Mouse (Mus musculus) liver, embryonic 11.5 days (tissue): ENCODE measurements around the gene 1700069L16Rik. TPM values are rescaled to one million over a fixed set of nuclear protein-coding genes. Genes with fewer than 3 reads are reported as not detected.

Experiments used
- ATAC-seq: fragments of 200-750 bp; cut with Nextera tagmentation; replicated peaks from 2 replicates; pipeline ENCODE4 v1.8.0; 2017; ENCODE audit warnings: moderate number of reproducible peaks, mild to moderate bottlenecking, moderate TSS enrichment, moderate library complexity; ENCODE audit not compliant: low FRiP score
- DNase-seq: peaks from one replicate; pipeline ENCODE4 v3.0.0-alpha.2; 2017; ENCODE audit warnings: low spot score
- H3K27ac ChIP-seq: fragments of 300-500 bp; sonication (generic); 2 replicates; pipeline ENCODE4 v1.5.1; 2014; ENCODE audit warnings: mild to moderate bottlenecking, low read depth, low read length, control low read depth
- H3K27me3 ChIP-seq: fragments of 300-500 bp; sonication (generic); replicated peaks from 2 replicates; pipeline ENCODE4 v1.6.1; 2014; ENCODE audit warnings: low read length, mixed read lengths; ENCODE audit not compliant: control insufficient read depth, insufficient read depth
- H3K36me3 ChIP-seq: fragments of 300-500 bp; sonication (generic); 2 replicates; pipeline ENCODE4 v1.6.1; 2014; ENCODE audit warnings: mild to moderate bottlenecking, low read length, moderate library complexity, mixed read lengths; ENCODE audit not compliant: control insufficient read depth, insufficient read depth
- H3K4me1 ChIP-seq: fragments of 300-500 bp; sonication (generic); replicated peaks from 2 replicates; pipeline ENCODE4 v1.6.1; 2014; ENCODE audit warnings: low read length, mixed read lengths; ENCODE audit not compliant: control insufficient read depth, insufficient read depth
- H3K4me2 ChIP-seq: fragments of 300-500 bp; sonication (generic); 2 replicates; pipeline ENCODE4 v1.6.1; 2014; ENCODE audit warnings: mild to moderate bottlenecking, control low read depth, moderate library complexity
- H3K4me3 ChIP-seq: fragments of 300-500 bp; sonication (generic); 2 replicates; pipeline ENCODE4 v1.5.1; 2014; ENCODE audit warnings: low read depth, low read length, control low read depth
- H3K9ac ChIP-seq: fragments of 300-500 bp; sonication (generic); 2 replicates; pipeline ENCODE4 v1.6.1; 2014; ENCODE audit warnings: low read depth, low read length, control low read depth
- H3K9me3 ChIP-seq: fragments of 300-500 bp; sonication (generic); 2 replicates; pipeline ENCODE4 v1.6.1; 2016; ENCODE audit warnings: low read length, inconsistent platforms, mixed read lengths; ENCODE audit not compliant: control insufficient read depth
- WGBS: fragments of 180-500 bp; shearing (Covaris S2); extraction: QIAGEN DNeasy Blood & Tissue Kit; methylation state at CpG from one replicate; pipeline ENCODE4 v1.1.7; 2014; 5-methylcytosine and 5-hydroxymethylcytosine counted together
- polyA plus RNA-seq: library from polyadenylated mRNA; unstranded; fragments of >200 nt; fragmentation: Nextera tagmentation; extraction: Ambion mirVana; gene quantifications from 2 replicates; pipeline ENCODE4 v1.2.1, GENCODE M21; 2014

1700069L16Rik gene
- polyA plus RNA-seq, 1 experiment from 2014 or later, result not detected

- 46% methylated on average over 12 of the region's 12 CpGs for whole genome bisulfite sequencing
- H3K4me3 ChIP-seq, result no peak overlapping the region
- H3K36me3 ChIP-seq, result no peaks in the 10 kb centered on the region
- no peak overlapping the region for H3K4me2 ChIP-seq
- ATAC-seq (no peak), DNase-seq (no peak)
- no peak overlapping the region for H3K9ac ChIP-seq
- H3K27me3 ChIP-seq, result peaks cover 8% of the 10 kb centered on the region; the same call in 1 of the 2 replicates
- no peaks in the 10 kb centered on the region for H3K4me1 ChIP-seq
- no peak overlapping the region for H3K27ac ChIP-seq
- no peaks in the 10 kb centered on the region for H3K9me3 ChIP-seq
Observed at GRCm38 (mm10) chr5:113727238-113727637, 2.7 kb upstream of the 1700069L16Rik start.

DNA sequence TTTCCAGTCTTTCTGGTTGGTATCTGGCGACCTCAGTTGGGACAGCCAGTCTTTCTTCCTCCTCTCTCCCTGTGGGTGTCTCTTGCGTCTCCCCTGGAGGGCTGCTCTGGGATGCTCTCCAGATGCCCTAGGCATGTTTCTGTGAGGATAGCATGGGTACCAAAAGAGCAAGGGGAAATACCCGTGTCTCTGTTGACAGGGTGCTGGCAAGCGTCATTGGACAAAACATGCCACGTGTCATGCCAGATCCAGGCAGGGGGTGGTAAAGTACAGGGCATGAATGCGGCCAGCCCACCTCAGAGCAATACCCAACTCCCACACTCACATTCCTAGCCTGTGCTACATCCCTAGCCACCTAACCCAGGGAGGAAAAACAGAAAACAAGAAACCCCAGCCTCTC, 2.0 kb upstream of the 1700069L16Rik start:
- 59% methylated on average over 6 of the region's 6 CpGs for WGBS
- Histone ChIP-seq H3K36me3 (no peaks in the 10 kb centered on the region), H3K4me2 (no peak overlapping the region), H3K4me1 (no peaks in the 10 kb centered on the region), H3K27ac (no peak overlapping the region), H3K27me3 (peaks cover 8% of the 10 kb centered on the region; the same call in 1 of the 2 replicates), H3K4me3 (no peak overlapping the region), H3K9ac (no peak overlapping the region), H3K9me3 (no peaks in the 10 kb centered on the region)
- ATAC-seq (no peak), DNase-seq (no peak)

DNA sequence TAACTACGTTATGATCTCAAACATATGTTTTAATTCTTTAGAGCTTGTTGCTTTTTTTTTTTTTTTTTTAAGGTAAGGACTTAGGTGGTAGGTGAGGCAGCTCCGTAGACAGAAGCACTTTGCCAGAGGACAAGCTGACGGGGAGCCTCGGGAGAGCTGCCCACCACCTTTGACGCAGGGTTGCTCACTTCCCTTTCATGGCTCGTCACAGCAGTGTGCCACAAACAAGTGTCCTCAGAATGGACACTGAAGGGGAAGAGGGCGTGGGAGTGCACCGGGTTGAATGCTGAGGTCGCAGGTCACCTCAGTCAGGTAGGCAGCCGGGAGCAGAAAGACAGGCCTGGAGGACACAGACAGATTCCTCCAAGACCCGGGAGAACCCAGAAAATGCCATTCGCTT, 845 bp upstream of the 1700069L16Rik start:
- Histone ChIP-seq H3K4me3 (no peak overlapping the region), H3K27me3 (peaks cover 8% of the 10 kb centered on the region; the same call in 1 of the 2 replicates), H3K9me3 (no peaks in the 10 kb centered on the region), H3K4me2 (no peak overlapping the region), H3K4me1 (no peaks in the 10 kb centered on the region), H3K27ac (no peak overlapping the region), H3K36me3 (no peaks in the 10 kb centered on the region), H3K9ac (no peak overlapping the region)
- no peak for DNase-seq
- ATAC-seq, result no peak
- 65% methylated on average over 12 of the region's 12 CpGs for WGBS

- Histone ChIP-seq H3K4me1 (no peaks in the 10 kb centered on the region), H3K9ac (no peak overlapping the region), H3K27ac (no peak overlapping the region), H3K36me3 (no peaks in the 10 kb centered on the region), H3K27me3 (peaks cover 8% of the 10 kb centered on the region; the same call in 1 of the 2 replicates), H3K4me3 (no peak overlapping the region), H3K9me3 (no peaks in the 10 kb centered on the region), H3K4me2 (no peak overlapping the region)
- 27% methylated on average over 8 of the region's 8 CpGs for WGBS
- DNase-seq (no peak), ATAC-seq (no peak)
Observed at GRCm38 (mm10) chr5:113723567-113724237, 870 bp downstream of the 1700069L16Rik start.

- H3K4me2 ChIP-seq, result no peak overlapping the region
- no peak for DNase-seq
- H3K27me3 ChIP-seq, result peaks cover 8% of the 10 kb centered on the region; the same call in 1 of the 2 replicates
- no peak for ATAC-seq
- H3K9me3 ChIP-seq, result no peaks in the 10 kb centered on the region
- no peak overlapping the region for H3K27ac ChIP-seq
- WGBS, result 77% methylated on average over 10 of the region's 10 CpGs
- no peak overlapping the region for H3K9ac ChIP-seq
- H3K36me3 ChIP-seq, result no peaks in the 10 kb centered on the region
- no peaks in the 10 kb centered on the region for H3K4me1 ChIP-seq
- H3K4me3 ChIP-seq, result no peak overlapping the region
Observed at GRCm38 (mm10) chr5:113722224-113723013, 2.2 kb downstream of the 1700069L16Rik start.

- WGBS, result 82% methylated on average over 8 of the region's 8 CpGs
- Histone ChIP-seq H3K9me3 (no peaks in the 10 kb centered on the region), H3K27ac (no peak overlapping the region), H3K36me3 (no peaks in the 10 kb centered on the region), H3K4me1 (no peaks in the 10 kb centered on the region), H3K27me3 (peaks cover 5% of the 10 kb centered on the region; the same call in 1 of the 2 replicates), H3K4me3 (no peak overlapping the region), H3K4me2 (no peak overlapping the region), H3K9ac (no peak overlapping the region)
- DNase-seq (no peak), ATAC-seq (no peak)
Observed at GRCm38 (mm10) chr5:113719221-113719661, 5.3 kb downstream of the 1700069L16Rik start.

GRCm38 (mm10) chr5:113716581-113717388, 7.8 kb downstream of the 1700069L16Rik start:
- no peak for ATAC-seq

DNA sequence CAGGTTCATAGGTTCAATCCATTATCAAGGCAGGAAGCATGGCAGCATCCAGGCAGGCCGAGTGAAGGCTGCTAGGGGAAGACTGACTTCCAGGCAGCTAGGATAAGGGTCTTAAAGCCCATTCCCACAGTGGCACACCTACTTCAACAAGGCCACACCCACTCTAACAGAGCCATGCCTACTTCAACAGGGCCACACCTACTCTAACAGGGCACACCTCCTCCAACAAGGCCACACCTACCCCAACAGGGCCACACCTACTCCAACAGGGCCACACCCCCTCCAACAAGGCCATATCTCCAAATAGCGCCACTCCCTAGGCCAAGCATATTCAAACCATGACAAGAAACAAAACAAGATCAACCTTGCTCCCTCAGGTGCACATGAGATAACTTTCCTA, 11.7 kb downstream of the 1700069L16Rik start:
- ATAC-seq (no peak), DNase-seq (no peak)
- Histone ChIP-seq H3K27ac (no peak overlapping the region), H3K4me1 (no peaks in the 10 kb centered on the region), H3K9me3 (no peaks in the 10 kb centered on the region), H3K27me3 (no peaks in the 10 kb centered on the region; the same call in 1 of the 2 replicates), H3K36me3 (no peaks in the 10 kb centered on the region), H3K4me3 (no peak overlapping the region), H3K9ac (no peak overlapping the region), H3K4me2 (no peak overlapping the region)
- WGBS, result 59% methylated on average over 2 of the region's 2 CpGs

More at GRCm38 (mm10) chr5:113716581-113717388, 7.8 kb downstream of the 1700069L16Rik start:
- peak; percentile 39 for DNase-seq
- H3K4me2 ChIP-seq, result no peak overlapping the region
- no peak overlapping the region for H3K9ac ChIP-seq
- H3K27me3 ChIP-seq, result no peaks in the 10 kb centered on the region; the same call in 1 of the 2 replicates
- H3K36me3 ChIP-seq, result no peaks in the 10 kb centered on the region
- H3K4me1 ChIP-seq, result no peaks in the 10 kb centered on the region
- H3K9me3 ChIP-seq, result no peaks in the 10 kb centered on the region
- no peak overlapping the region for H3K27ac ChIP-seq
- WGBS, result 10% methylated on average over 11 of the region's 12 CpGs
- H3K4me3 ChIP-seq, result no peak overlapping the region
